Mouse (Mus musculus) megakaryocyte-erythroid progenitor cell, adult 5-6 weeks (primary cell): ENCODE results near the gene Ptprc. TPM values are rescaled to one million over a fixed set of nuclear protein-coding genes. Genes with fewer than 3 reads are reported as not detected.

Source experiments
- ATAC-seq: replicated peaks from 2 replicates; pipeline ENCODE4 v1.8.0; 2016; ENCODE audit warnings: mild to moderate bottlenecking, inconsistent platforms; ENCODE audit not compliant: severe bottlenecking, poor library complexity, low FRiP score, low TSS enrichment
- total RNA-seq, 2 experiments: library from RNA; stranded (forward) in 1 of 2; stranded (reverse) in 1 of 2; fragments of 200-1000, 215-1000 nt in 1 of 2; fragments of >200 nt in 1 of 2; fragmentation: Nextera tagmentation in 1 of 2; gene quantifications; 2 replicates each; pipeline ENCODE4 v1.2.3; 2014 to 2017

The Ptprc gene
- total RNA-seq (2014; fragmentation: Nextera tagmentation) (66.2 and 119 TPM in 2 replicates), total RNA-seq (2017) (101 and 111 TPM in 2 replicates)

DNA sequence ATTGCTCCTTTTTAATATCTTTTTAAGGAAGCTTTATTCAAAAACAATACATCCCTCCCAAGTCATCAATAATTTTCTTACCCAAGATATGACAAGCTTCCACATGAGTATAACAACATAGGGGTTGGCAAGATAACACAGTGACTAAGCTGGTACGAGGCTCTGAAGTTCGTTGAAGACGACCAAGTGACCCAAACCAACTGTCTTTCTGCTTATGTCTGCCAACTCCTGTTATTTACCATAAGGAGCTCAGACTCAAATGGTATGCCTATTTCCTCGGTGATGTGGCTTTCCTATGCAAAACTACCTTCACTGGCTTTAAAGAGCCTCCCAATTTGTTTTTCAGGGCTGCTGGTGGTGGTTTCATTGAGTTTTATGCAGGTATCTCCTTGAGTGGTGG, at the start of gene Ptprc:
Gene Ptprc (minus strand): TSS at position 215 of the 400 bp plus-strand sequence.
- ATAC-seq: peak; percentile 71

DNA sequence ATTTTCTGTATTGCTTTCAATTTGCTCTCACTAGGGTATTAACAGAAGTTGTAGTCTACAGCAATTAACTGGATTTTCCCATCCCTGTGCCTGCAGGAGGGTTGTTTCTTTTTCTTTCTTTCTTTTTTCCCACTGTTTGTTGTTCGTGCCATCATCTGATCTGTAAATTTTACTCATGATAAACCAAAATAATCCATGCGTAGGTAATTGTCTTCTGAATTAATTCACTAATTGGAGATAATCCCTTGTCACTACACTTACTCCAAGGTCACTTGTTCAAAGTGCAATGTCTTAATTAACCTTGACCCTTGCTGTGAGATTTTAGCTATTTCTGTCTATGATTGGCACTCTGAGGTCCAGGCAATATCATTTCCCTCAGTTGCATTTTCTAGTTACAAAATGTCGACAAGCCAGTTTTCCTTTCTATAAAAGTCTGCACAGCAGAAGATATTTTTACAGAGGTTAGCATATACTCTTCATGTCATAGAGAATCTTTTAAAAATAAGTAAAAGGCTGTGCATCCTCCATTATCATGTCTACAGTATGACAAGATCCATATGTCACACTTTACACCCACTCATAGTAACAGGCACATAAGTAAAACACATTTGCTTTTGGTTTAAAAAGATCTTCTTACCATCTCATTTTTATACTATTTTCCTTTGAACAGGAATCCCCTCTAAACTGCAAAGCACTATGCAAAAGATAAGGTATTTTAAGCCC, 39.4 kb upstream of the Ptprc start:
- no peak for ATAC-seq

DNA sequence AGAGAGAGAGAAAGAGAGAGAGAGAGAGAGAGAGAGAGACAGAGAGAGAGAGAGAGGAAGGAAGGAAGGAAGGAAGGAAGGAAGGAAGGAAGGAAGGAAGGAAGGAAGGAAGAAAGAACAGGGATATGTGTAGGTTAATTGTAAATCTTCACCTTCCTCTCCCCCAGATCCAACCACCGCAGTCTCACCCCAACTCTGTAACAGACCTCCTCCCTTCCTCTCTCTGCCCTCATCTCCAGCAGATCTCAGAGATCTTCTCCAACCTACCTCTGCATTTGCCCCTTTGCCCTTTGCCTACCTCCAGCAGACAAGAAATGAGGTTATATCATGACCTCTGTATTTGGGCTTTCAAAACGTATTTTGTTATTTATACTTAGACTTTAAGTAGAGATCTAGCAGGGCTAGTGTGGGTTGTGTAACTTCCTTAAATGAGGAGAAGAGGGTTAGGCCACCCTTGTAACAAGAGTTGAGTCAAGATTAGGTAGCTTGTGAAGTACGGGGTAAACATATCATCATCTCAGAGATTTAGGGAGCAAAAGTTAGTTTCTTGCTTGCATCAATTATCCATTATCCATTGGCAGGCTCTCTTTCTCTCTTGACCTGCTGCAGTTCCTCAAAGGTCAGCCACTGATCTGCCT, 35.0 kb upstream of the Ptprc start:
- ATAC-seq: no peak

DNA sequence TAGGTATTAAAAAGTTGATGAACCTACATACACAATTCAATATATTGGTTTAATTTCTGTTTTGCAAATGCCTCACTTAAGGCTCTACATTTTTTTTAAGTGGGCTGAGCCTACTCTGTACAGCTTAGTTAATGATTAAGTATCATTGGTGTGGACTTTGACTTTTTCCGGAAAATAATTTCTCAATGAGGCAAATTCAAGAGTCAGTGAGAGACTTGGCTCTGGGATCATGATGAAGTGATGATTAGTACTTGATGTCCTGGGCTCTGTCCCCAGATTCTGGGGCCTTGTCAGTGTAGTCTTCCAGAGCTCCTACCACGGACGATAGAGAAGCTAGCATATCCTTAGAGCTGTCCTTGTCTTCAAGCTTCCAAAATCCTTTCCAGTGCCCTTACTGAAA, 34.2 kb upstream of the Ptprc start:
- ATAC-seq: no peak

DNA sequence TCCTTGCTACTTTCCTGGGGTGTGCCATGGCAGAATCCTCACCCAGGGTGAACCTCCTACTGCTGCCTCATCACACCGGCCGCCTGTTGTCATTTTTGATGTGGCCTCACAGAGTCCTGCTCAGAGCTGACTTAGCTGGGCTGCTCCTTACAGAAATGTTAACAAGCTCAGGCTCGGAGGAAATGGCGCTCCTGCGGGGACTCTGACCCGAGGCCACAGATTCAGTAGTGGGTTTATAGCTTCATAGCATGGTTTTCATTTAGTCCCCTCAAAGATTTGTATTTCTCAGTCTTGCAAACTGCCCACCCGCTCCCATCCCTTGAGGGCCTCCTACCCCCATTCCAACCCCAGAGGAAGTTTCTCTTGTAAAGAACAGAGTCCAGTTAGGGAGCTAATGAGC, 30.5 kb upstream of the Ptprc start:
- ATAC-seq: no peak

DNA sequence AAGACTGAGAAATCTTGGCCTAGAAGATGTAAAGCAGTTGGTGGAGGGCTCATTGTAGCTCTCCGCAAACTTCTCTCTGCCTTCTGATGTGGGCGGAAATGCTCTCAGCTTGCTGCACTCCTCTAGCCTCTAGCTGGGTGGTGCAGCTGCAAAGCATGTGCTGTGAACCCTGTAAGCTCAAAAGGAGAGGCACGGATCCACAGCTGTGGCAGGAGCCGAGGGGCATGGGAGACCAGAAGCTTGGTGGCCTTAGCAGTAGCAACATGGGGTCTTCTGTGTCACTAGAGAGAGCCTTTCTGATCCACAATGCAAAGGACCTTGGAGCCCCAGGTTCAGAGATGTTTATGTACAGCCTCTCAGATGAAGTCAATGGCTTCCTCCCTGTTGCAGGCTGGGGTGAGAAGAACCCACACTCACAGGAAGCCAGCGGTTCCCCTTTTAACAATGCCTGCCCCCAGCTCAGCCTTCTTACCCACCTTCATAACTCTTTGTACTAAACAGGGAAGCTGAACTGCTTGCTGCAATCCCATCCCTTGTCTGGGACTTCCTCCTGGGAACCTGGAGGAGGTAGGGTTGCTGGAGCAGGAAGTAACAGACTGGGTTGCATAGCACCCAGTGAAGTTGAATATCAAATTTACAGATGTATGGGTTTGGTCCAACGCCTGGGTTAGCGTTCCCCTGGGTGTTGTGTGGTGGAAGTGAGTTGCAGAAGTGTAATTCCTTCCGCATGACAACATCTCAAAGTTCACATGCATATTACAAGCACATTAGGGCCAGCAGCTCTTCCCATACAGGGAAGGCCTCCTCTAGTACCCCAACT, 16.4 kb upstream of the Ptprc start:
- ATAC-seq: peak; percentile 70

DNA sequence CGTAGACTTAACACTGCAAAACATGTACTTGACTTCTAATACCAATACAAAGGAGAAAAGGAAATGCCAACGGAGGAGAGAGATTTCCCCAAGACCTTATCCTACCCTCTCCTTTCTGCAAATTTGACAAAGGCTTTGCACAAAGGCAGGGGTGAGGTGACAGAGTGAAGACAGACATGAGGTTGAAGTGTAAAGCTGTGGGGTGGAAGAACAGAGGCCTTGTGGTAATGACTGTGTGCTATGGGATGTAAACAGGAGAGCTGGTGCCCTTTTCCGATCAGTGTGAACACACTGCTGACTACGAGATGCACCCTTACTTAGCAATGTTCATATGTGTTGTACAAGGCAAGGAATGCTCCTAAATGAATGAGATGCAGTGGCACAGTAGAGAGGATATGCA, 12.6 kb upstream of the Ptprc start:
- no peak for ATAC-seq

DNA sequence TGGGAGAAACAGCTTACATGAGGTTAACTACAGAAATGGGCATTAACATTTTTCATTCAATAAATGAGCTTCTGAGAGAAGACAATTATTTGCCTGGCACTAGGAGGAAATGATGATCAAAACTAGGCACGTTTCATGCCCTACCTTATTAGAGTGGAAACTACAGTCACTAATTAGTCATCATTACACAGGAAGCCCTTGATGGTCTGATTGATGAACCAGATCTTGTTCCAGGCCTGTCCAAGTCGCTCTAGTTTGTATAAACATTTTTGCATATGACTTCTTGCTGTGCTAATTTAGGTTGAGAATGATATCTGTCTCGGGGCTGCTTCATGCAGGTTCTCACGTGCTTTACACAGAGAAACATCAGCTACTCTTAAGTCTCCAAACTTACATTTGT, 10.4 kb upstream of the Ptprc start:
- no peak for ATAC-seq

DNA sequence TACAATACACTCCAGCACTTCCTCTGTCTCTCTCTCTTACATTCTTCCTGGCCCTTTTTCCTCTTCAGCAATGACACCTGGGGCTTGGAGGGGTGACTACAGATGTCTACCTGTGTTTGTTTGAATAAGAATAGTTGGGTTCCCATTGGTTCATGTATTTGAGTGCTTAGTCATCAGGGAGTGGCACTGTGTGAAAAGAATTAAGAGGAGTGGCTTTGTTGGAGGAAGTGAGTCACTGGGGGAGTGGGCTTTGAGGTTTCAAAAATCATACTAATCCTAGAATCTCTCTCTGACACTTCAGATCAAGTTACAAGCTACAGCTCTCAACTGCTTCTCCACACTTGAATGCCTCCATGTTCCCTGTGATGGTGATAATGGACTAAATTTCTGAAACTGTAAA, 4.6 kb upstream of the Ptprc start:
- no peak for ATAC-seq

DNA sequence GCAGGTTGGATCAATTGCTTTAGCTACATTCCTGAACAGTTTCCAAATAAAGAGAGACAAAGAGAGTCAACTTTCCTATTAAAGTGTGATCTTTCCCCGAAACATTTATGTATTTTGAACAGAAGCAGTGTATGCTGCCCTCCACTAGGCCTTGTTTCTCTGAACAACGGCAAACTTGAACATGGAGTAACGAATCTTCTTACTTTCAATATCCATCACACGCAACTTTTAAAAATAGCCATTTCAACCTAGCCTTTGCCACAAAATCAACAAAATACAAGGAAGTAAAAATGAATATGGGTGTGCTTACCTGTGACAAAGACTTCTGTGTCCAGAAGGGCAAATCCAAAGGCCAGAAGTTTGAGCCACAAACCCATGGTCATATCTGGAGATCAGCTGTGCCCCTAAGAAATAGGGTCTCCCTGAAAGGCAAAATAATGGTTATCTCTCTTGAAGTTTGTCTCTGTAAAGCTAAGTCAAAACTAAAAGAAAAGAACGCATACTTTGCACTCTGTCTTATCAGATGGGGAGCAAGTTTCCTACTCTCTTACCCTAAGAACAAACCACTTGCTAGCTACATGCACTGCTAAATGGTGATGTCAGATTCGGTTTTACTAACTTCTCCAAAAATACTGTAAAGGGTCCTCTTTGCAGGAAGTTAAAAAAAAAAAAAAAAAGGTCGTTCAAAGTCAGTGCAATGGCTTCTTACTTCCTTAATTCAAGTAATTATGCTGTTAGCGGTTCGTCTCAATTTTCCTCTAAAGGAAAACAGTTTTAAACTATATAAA, 609 bp downstream of the Ptprc start:
- ATAC-seq: peak; percentile 50; the same call in 1 of the 2 replicates

DNA sequence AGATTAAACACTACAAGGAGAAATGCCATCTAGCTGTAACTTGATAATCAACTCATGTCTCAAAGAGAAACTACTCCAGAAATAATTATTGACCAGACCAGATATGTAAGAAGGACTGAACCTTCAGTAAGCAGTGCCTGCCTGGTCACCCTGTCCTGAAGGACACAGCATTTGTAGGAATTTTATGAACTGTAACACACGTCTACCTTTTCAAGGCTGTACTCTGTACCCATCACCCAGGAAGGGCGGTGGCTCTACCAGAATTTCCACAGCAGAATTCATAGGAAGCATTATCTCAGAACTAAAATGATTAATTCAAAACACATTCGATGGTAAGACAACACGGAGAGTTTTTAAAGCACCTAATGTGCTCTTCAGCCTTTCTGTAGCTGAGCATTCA, 1.4 kb downstream of the Ptprc start:
- ATAC-seq: 0 out of 2 replicates have a peak, but pooled peaks have one; percentile 42

DNA sequence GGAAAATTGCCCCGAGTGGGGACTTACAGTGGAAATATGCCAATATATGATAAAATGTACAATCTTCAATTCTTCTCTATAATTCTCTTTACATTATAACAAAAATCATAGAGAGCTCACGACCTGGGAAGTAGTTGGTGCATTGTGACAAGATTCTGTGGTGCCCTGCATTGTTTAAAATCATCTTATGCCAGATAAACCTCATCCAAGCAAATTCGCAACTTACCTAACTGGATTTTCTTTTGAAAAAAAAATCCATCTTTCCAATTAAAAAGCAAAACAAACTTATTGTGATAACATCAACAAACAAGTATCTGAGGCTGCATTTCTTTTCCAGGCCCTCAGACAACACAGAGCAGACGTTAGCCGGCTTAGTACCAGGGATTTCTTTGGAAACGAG, 1.8 kb downstream of the Ptprc start:
- ATAC-seq: no peak

DNA sequence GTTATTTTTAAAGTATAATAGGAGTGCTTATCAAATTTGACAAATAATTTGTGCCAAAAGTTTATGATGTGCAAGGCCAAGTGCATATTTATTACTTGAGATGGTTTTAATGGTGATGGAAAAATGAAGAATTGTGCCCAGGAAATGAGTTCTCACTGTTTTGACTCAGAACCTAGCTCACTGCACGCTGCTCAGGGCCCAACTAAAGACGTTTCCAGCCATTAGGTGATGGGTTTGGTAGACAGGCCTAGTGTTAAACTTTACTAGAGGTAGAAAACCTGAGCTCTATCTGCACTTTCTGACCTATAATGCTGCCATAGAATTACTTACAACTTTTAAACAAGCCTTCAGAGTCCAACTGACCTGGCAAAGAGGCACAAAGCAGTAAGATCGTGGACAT, 3.0 kb downstream of the Ptprc start:
- no peak for ATAC-seq

DNA sequence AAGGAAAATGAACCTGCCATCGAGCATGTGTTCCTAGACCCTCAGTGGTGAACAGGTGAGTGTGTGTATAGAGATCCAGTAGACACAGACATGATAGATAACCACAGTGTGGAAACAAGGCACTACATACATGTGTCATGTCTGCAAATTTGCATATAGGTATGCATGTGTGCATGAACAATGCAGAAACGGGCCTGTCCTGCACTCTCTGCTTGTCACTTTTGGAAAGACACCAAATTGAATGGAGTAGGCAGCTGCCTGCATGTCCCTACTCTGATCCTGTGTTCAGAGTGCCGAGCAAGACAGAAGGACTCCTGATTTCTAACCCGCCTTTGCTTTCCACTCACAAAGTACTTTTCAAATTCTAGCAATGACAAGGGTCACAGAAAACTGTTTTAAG, 3.4 kb downstream of the Ptprc start:
- ATAC-seq: no peak

DNA sequence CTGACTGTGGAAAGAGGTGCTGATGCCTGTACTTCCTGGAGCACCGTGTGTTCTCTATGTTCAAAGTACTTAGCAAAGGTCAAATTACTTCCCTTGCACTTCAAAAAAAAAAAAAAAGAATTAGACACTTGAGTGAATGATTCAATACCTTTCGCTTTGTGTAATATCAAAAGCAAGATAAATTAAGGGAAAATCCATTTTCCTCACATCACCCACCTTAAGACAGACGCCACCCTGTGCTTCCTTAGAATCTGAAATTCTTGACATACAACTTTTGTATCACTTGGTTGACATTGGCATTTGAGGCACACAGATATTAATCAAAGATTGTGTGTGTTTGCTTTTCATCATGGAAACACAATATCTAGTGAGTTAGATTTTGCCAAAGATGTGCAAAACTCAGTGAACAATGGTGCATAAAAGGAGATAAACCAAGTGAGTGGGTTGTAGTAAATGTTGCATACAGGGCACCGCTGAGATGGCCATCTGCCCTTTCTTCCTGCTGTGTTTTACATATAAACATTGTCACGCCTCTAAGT, 9.2 kb downstream of the Ptprc start:
- ATAC-seq: no peak

DNA sequence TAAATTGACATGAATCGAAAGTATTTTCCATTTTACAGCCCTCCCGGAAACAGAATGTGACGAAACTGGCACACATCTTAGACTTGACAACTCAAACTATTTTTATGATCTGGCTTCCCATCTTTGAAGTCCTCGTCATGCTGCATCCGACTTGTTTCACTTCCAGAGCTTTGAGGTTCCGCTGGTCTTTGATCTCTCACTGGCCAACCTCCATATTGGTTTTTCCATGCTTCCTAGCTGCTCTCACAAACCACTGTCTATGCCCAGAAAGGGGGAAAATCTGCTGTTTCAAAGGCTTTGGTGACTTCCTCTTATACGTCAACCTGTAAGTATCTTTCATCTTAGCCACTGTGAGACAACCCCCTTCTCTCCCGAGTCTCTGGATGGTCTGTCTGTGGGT, 12.9 kb downstream of the Ptprc start:
- no peak for ATAC-seq

DNA sequence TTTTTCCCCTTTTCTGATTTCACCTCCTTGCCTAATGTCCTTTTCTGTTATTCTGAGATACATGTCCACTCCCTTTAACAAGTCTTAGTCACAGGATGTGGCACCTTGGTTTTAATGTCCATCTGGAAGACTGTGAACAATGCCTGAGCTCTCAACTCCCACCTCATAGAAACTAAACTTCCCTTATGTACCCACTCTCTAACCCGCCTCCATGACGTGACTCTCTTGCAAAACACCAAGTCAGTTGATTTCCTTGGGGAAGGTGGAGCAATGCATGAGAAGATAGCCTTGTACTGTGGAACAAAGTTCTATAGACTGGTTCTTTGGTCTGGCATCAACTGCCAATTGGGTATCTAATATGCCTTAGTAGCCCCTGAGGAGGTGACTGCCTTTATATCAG, 16.6 kb downstream of the Ptprc start:
- no peak for ATAC-seq

DNA sequence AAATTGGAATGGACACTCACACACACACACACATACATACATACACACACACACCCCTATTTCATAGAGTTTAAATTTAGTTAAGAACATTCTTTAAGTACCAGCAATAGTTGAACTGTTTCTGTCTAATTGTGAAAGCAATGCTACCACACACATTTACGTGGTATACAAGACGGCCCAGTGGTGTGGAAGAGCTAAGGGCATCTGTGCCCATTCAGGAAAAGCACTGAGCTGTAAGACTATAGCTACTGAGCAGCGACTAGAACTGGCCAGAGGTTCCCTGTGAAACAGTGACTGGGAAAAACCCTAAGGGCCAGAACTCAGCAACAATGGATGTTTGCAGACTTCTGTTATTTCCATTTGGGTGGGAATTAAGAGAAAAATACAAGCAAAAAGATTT, 17.3 kb downstream of the Ptprc start:
- ATAC-seq: no peak

DNA sequence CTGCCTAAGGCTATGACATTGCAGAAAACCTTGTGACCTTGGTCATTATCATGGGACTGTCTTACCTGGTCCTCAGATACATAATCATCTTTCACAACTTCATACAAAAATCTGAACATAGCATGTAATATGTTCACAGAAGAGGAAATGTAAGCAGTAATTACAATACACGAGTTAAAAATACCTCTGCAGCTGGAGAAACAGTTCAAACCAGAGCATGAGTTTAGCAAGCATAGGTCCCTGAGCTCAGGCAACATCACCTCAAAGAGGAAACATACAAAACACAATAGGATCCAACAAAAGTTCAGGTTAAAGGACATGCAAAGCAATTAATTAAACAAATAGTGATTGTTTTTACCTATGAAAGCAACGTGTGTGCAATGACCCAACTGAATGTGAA, 17.8 kb downstream of the Ptprc start:
- no peak for ATAC-seq
